Mouse (Mus musculus) olfactory bulb, adult 2 months (tissue): Measurements from ENCODE around the gene Pnpla6.

ENCODE experiments used
- CTCF ChIP-seq: fragments of 200-500 bp; IDR thresholded peaks from 2 replicates; pipeline ENCODE4 v1.5.1; 2012; ENCODE audit warnings: low read depth, mild to moderate bottlenecking, low read length, moderate library complexity; ENCODE audit not compliant: insufficient read depth
- POLR2A ChIP-seq: fragments of 200-500 bp; IDR thresholded peaks from 2 replicates; pipeline ENCODE4 v1.6.1; 2012; ENCODE audit warnings: mild to moderate bottlenecking, low read depth, low read length, moderate library complexity; ENCODE audit not compliant: insufficient read depth

GRCm38 (mm10) chr8:3556114-3556513 lies 40.9 kb downstream of the Pnpla6 start:
- TF ChIP-seq CTCF = no peak
- no peak for TF ChIP-seq POLR2A
